Mouse (Mus musculus): Measurements from ENCODE around the gene Cerk. TPM values are rescaled to one million over a fixed set of nuclear protein-coding genes. Genes with fewer than 3 reads are reported as not detected.
"Not testable (repeated sequence)": the region's sequence is repeated elsewhere in the genome, so short reads cannot be mapped to it uniquely, and the experiment has no call there.

The Cerk gene
- total RNA-seq, 2 experiments from 2014 or later: 25.0 to 37.6 TPM

DNA sequence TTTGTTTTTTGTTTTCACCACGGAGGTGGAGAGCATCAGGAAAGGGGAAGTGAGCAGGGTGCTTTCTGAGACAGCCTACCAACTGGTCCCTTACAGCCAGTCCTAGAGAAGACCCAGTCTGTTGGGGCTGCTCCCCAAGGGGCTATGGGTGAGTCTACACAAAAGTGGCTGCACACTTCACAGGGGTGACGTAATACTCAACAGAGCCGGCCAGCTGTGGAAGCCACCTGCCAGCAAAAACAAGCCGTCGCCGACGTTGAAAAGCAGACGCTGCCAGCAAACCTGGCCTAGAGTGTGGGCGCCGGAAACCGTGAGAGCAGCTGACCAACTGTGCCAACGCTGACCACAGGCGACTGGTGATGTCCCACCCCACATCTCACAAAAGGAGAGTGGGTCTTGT is 3.3 kb downstream of the Cerk start:
- peak; percentile 67 for ATAC-seq (replicated peaks; ENCODE audit: poor library complexity)

DNA sequence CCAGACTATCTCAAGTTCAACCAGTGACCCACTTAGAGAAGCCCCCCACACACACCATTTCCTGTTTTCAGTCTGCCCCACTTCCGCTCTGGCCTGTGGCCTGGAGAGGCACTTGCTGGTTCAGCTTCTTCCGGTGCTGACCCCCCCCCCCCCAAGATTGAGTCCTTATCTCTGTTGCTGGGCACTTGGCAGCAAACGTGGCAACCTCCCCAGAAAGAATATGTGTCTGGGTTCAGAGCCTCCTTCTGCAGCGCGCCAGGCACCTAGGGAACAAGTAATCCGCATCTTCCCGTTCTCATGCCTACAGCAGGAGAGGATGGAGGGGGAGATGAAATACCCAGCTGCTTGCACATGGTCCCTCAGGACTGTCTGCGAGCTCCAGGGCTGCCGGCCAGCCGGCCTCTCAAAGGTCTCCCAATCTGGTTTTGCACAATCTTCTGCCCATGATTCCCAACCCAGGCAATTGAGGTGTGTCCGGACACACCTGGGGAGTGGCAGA is 4.0 kb downstream of the Cerk start:
- ATAC-seq (replicated peaks; ENCODE audit: poor library complexity): peak; percentile 10

DNA sequence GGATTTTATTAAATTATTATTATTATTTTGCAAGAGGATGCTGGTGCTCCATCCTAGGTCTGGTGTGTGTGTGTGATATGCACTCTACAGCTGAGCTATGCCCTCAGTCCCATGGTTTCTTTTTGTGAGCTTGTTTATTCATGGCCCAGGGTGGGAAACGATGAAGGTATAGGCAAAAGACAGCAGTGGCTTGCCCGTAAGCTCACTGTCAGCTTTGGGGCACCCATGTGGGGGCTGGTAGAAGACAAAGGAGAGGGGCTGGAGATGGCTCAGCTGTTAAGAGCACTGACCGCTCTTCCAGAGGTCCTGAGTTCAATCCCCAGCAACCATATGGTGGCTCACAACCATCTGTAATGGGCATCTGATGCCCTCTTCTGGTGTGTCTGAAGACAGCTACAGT is 4.6 kb downstream of the Cerk start:
- not testable (repeated sequence) for ATAC-seq (replicated peaks; ENCODE audit: poor library complexity)

DNA sequence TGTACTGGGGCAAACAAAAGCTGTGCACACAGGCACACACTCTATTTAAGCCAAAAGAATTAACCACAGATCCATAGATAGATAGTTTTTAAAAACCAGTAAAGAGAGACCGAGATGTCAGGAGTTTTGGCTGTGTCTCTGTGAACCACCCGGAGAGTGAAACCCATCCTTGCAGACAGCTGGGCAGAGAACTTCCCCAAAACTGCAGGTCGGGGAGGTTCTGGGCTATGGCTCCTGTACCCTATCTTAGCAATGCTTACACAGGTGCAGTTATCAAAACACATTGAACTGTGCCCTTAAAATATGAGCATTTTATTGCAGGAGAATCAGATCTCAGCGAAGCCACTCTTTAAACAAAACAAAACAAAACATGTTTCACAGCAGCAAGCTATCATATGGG is 5.5 kb downstream of the Cerk start:
- ATAC-seq (replicated peaks; ENCODE audit: poor library complexity): 0 out of 2 replicates have a peak, but pooled peaks have one; percentile 19

DNA sequence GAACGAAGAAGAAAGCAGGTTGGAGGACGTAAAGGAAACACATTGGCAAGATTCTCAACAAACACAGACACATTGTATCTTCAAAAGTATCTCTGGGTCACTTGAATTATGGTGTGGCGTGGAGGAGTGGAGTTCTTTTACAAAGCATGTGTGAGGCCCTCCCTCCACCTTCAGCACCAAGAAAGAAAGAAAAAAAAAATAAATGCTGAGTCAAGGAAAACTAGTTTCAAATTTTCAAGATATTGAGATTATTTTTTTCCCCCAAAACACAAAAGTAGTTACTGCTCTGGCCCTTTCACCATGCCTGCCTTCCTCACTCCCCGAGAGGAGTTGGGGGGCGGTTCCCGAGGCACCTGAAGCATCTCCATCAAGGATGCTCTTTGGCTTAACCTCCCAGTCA is 7.3 kb downstream of the Cerk start:
- ATAC-seq (replicated peaks; ENCODE audit: poor library complexity): no peak

DNA sequence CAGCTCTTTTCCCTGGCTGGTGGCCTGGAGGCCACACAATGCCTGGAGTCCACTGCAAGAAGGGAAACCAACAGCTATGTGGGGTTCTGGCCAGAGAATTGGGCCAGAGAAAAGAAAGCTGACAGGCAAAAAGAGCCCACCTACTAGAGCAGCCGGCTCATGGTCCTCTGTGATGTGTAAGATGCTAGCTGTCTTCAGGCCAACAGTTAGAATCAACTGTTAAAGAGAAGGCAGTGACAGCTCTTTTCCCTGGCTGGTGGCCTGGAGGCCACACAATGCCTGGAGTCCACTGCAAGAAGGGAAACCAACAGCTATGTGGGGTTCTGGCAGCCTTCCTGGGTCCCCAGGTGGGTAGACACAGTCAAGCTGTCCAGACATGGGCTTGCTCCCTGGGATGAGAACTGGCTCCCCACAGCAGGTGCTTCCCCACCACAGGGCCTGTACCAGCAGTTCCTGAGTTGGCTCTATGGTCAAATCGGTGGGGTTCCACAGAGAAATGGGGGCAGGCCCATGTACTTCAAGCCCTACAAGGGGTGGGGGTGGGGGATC is 8.2 kb downstream of the Cerk start:
- ATAC-seq (replicated peaks; ENCODE audit: poor library complexity): not testable (repeated sequence)

DNA sequence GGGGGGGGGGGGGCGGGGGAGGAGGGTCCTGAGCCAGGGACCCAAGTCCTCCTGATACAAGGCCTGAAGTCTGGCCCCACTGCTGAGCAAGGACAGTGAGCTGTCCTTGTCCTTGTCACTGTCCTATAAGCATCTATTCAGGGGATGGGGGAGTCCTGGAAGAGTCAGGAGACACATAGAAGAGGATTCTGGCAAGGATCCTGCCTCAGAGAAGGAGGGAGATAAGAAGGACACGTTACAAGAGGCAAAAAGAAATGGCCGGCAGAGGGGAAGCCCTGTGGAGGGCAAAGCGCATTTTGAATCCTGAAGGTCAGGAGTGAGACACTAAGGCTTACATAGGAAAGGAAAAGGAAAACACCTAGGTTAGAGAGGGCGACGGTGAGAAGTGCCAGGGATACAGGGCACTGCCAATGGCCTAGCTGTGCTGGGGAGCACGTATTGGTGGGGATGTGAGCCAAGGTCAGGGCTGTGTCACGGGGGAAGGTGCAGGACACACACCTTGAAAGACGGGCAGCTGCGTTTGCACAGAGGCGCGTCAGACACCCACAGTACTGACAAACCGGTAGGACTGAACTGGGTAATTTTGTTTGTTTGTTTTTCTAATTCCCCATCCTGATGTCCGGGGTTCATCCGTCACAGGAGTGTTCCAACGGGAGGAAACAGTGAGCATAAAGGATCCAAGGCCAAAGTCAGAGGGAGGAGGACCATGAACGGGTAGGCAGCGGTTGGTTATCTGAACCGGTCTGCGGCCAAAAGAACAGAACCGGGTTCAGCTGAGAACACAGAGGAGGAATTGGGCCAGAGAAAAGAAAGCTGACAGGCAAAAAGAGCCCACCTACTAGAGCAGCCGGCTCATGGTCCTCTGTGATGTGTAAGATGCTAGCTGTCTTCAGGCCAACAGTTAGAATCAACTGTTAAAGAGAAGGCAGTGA is 8.9 kb downstream of the Cerk start:
- no peak for ATAC-seq (replicated peaks; ENCODE audit: poor library complexity)

DNA sequence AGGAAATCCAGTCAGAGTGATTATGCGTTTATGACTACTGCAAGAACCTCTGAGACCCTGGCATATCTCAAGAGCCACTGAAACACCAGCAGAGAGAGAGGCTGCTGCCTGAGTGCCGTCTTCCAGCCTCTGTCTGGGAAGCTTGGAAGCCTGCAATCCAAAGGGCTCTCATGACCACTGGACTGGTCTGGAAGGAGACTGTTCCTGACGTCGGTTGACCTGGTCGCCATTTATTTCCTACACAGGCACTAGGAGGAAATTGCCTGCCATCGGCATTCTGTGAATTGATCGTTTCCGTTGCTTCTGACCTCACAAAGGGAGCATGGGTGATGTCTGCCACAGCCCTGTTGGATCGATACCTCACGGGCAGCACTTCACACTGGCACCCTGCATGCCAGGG is 9.8 kb downstream of the Cerk start:
- no peak for ATAC-seq (replicated peaks; ENCODE audit: poor library complexity)

DNA sequence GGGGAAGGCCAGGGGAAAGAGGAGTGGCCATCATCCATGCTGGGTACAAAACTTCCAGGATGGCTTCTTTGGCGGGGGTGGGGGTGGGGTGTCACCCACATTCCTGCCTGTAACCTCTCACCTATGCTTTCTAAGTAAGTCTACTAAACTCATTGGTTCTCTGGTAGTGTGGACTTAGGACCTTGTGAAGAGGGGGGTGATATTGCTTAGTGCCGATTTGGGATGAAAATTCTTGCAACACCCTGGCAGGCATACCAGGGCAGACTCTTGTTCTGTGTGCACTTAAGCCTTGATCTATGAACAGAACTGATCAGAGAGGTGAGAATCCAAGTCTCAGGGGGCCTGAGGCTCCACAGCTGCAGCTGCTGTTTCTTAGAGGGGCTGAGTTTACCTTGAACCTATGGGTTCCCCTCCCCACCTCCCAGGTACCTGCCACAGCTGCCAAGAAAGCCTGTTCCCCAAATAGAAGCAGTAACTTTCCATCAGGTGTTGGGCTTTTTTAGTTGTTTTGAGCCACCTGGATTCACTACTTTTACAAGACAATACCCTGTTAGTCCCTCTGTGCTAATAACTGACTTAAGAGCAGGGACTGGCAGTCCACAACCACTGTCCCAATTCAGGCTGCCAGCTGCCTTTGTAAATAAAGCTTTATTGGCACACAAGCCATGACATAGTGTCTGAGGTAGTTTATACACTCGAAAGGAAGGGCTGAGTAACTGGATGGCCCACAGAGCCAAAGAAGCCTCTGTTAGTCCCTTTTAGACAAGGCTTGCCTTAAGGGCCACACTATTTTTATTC is 10.5 kb downstream of the Cerk start:
- ATAC-seq (replicated peaks; ENCODE audit: poor library complexity): no peak

DNA sequence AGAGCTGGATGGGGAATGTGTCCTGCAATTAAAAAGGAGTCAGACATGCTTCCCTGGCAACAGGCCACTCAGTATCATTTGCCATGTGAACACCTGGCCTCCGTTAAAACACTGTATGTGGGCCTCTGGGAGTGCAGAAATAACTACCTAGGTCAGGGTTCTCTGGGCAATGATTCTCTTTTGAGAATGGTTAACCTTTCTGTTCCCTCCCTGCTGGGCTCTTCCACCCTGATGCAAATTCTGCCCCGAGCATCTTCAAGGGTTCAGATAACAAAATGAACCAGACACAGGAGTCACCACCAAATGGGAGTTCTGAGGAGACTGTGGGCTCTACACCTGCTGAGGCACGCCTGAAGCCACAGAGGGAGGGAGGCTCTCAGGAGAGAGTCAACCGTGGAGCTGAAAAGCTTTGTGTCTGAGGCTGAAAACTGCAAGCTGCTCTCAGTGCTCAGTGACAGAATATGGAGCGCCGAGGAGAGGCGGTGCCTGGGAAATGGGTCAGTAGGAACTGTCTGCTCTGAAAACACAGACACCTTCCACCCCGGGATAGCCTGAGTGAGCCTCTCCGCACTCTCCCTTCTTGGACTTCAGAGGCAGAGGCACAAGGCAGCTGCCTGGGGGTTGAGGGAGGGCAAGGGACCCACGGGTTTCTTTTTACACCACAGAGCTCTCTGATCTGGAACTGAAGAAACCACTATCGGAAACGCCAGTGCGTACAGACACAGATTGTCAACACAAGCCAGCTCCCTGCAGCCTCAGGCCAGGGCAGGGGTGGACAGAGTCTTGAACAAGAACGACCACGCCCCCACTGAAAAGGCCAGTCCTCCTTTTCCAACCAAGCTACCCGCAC is 12.6 kb downstream of the Cerk start:
- ATAC-seq (replicated peaks; ENCODE audit: poor library complexity): peak; percentile 62

DNA sequence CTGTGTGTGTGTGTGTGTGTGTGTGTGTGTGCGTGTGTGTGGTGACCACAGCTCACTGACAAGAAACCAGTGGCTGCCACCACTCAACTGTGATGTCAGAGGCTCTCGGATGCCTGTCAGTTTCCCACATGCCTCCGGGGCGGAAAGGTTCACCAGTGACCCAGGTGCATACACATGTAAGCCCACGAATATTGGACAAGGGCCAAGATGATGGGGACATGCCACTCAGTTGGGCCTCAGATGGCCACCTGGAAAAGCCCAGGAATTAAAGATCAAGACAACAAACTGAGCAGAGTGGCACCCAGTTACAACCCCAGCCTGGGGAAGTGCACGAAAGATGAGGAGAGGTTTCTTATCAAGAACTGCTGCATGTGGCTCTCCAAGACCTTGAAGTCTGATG is 13.4 kb downstream of the Cerk start:
- no peak for ATAC-seq (replicated peaks; ENCODE audit: poor library complexity)

DNA sequence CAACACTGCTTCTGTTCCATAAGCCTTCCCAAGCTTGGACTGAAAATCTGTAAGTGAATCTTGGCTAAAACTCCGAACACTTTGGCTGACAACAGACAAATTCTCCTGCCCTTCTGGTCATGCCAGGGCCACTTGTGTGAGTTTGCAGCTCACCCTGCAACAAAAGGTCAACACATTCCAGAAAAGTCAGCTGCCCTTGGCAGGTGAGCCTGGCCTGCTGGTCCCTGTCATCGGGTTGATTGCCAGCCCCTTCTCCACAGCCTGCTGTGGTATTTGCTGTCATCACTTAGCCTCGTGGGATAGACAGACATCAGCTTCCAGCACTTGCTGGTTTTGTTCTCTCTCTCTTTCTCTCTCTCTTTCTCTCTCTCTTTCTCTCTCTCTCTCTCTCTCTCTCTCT is 13.8 kb downstream of the Cerk start:
- ATAC-seq (replicated peaks; ENCODE audit: poor library complexity): no peak

DNA sequence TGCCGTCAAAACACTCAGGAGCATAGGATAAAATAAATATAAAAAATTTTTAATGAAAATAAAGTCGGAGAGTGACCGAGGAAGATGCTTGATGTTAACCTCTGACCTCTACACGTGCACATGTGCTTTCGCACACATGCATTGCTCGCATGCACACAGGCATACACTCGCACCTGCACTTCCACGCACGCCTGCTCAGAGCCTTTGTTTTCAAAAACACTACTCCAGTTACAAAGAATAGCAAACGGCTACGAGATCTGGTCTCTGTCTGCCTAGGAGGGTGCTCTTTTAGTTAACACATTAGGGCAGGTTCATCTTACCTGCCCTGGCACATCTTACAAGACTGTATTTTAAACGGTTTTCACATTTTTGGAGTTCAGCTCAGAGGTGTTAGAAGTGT is 14.6 kb downstream of the Cerk start:
- ATAC-seq (replicated peaks; ENCODE audit: poor library complexity): no peak

DNA sequence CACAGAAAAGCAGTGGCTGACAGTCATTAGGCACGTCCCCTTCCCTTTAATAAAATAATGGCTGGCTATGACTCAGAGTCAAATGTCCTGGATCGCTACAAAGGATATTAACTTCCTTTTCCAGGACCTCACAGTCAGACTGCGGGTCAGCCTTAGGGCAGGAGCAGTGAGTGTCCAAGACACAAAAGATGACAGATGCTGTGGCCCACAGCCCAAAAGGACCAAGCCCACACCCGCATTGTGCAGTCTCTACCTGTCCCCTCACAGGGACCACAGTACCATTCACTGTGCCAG is 16.2 kb downstream of the Cerk start:
- no peak for ATAC-seq (replicated peaks; ENCODE audit: poor library complexity)

DNA sequence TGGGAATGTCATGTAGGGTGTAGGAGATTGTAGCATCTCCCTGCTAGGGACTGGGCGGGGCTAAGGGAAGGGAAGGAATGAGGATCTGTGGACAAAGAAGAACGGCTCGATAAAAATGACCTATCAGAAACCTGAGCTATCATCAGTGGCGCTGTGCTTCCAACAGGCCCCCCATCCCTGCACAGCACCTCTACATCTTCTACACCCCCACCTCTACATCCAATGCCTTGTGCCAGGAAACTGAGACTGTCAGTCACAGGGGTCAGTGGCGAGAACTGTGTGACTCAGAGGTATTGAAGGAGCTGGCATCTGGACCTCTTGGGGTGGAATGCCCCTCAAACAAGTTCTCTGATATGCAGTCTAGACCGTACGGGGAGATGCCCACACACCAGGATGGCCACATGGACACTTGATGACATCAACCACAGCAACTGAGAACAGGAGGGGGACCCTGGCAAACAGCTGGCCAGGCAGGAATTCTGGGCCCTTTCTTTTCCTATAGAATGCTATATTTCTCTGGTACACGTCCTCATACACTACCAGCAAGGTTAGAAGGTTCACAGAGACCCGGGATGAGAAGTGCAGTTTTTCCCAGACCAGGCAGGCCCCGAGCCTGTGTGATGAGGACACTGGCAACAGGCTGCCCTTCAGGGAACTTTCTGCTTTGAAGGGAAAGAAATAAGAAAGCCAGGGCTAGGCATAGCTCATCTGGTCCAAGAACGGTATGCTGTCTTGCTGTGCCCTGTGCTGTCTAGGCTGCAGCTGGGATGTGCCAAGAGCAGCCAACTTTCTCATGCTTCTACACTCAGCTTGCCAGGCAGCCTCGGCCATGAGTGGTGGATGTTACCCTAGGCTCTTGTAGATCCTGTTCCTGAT is 16.8 kb downstream of the Cerk start:
- ATAC-seq (replicated peaks; ENCODE audit: poor library complexity): 0 out of 2 replicates have a peak, but pooled peaks have one; percentile 5

DNA sequence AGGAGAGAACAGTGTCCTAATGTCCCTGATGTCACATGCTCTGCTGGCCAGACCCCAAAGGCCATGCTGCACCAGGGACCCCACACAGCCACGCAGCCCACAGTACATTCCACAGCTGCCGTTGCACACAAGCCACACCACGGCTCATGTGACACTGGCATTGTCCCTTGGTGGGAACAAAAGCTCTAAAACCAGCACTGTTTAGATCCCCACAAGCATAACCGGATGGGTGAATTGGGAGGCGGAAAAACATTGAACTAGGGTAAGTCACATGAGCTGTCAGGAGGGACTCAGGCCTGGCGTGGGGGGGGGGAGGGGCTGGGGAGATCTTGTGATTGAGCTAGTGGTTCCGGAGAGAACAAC is 17.5 kb downstream of the Cerk start:
- peak; percentile 25 for ATAC-seq (replicated peaks; ENCODE audit: poor library complexity)

DNA sequence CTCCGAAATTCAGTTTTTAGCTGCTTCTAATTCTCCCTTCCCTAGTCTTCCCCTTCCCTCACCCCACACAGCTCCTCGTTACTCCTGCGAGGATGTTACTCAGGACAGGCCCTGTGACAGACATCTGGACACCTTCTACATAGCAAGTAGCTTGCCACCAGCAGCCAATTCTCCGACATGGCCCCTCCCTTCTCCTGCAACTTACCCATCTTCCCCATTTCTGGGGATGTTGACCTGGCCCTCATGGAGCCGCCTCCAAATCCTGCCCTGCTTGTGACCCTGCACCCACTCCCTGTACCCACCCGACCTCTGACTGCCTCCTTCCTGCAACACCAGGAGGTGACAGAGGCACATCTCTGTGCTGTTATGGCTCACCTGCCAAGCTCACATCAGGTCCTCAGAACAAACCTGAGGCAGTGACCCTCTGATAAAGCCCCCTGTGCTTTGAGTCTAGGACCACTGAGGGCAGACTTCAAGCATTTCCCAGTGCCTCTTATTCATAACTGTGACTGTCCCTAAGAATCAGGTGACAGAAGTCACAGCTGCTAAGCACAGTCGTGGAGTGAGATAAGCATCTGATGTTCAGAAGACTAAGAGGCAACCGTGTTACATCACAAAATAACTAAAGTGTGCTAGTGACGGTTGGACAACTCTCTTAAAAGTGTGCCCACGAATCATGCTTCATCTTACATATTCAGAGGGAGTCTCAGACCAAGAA is 18.0 kb downstream of the Cerk start:
- ATAC-seq (replicated peaks; ENCODE audit: poor library complexity): peak; percentile 13; the same call in 1 of the 2 replicates

DNA sequence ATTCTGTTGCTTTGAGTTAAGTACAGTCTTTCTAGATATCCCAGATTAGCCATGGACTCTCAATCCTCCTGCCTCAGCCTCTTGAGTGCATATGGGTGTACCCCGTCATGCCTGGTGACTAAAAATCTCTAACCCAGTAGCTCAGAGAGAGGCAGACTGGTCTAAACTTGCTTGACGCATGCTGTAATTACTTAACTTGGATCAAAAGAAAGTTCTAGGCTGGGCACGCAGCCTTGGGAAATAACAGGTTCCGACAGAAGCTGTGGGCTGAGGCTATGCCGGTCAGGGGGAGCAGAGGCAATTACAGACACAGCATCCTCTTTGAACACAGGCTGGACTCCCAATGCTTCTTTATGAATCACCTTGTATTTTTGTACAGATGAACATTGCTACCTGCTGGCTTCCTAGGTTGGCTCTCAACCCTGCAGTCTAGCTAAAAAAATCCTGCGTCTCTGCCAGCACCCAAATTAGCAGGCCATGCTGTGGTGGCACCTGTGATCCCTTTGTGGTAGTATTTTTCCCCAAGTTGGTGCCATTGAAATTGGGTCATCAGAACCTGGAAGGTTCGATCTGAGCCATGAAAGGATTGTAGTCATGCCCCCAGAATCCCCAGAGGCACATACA is 18.8 kb downstream of the Cerk start:
- ATAC-seq (replicated peaks; ENCODE audit: poor library complexity): no peak

Data from megakaryocyte progenitor cell, adult 5-6 weeks (primary cell).